8 mouse cellular contexts compared by ENCODE assay signal in genomic region chr3:79842165-79842564, GRCm38 (mm10). TPM values are rescaled to one million over a fixed set of nuclear protein-coding genes. Genes with fewer than 3 reads are reported as not detected.
DNase-seq lines count a peak whose midpoint lies in the region; ATAC-seq and TF ChIP-seq lines count a peak whose summit lies in the region.

No protein-coding gene starts in this region.

- TF ChIP-seq EP300 in stomach, postnatal 0 days (optimal IDR thresholded peaks at IDR 0.05): no peak

- H3K9ac ChIP-seq in embryonic facial prominence, embryonic 12.5 days: peak overlapping the region; percentile 44; the same call in 1 of the 2 replicates
- peak overlapping the region; percentile 63; the same call in 1 of the 2 replicates for H3K9ac ChIP-seq in limb, embryonic 12.5 days (replicated peaks)
- peak overlapping the region; percentile 41; the same call in 1 of the 2 replicates for H3K9ac ChIP-seq in midbrain, embryonic 12.5 days (replicated peaks)
- H3K9ac ChIP-seq in stomach, postnatal 0 days (ENCODE audit: low read length): peak overlapping the region; percentile 58; the same call in 1 of the 2 replicates

- H3K9me3 ChIP-seq in G1E (replicated peaks): no peaks in the 10 kb centered on the region
- no peaks in the 10 kb centered on the region for H3K9me3 ChIP-seq in embryonic facial prominence, embryonic 12.5 days
- no peaks in the 10 kb centered on the region for H3K9me3 ChIP-seq in hindbrain, embryonic 10.5 days
- no peaks in the 10 kb centered on the region for H3K9me3 ChIP-seq in limb, embryonic 12.5 days
- H3K9me3 ChIP-seq in midbrain, embryonic 12.5 days: no peaks in the 10 kb centered on the region
- H3K9me3 ChIP-seq in stomach, postnatal 0 days (ENCODE audit: control insufficient read depth, low read length): no peaks in the 10 kb centered on the region

- no peaks in the 10 kb centered on the region for H3K27me3 ChIP-seq in G1E (ENCODE audit: insufficient read depth, low read length)
- H3K27me3 ChIP-seq in embryonic facial prominence, embryonic 12.5 days: no peaks in the 10 kb centered on the region
- H3K27me3 ChIP-seq in hindbrain, embryonic 10.5 days (ENCODE audit: insufficient read depth, poor library complexity, severe bottlenecking): no peaks in the 10 kb centered on the region
- no peaks in the 10 kb centered on the region for H3K27me3 ChIP-seq in limb, embryonic 12.5 days
- H3K27me3 ChIP-seq in midbrain, embryonic 12.5 days: no peaks in the 10 kb centered on the region
- no peaks in the 10 kb centered on the region for H3K27me3 ChIP-seq in stomach, postnatal 0 days (ENCODE audit: control insufficient read depth, insufficient read depth, low read length)

- peak; percentile 45 for ATAC-seq in G1E (ENCODE audit: extremely low read depth, insufficient number of reproducible peaks, low FRiP score, poor library complexity, severe bottlenecking)
- ATAC-seq in embryonic facial prominence, embryonic 12.5 days (ENCODE audit: insufficient number of reproducible peaks, insufficient read depth, low FRiP score, low TSS enrichment): peak; percentile 39; the same call in 1 of the 2 replicates
- ATAC-seq in limb, embryonic 12.5 days (ENCODE audit: insufficient number of reproducible peaks, insufficient read depth, low FRiP score, low TSS enrichment, low read depth): peak; percentile 58; the same call in 1 of the 2 replicates
- peak; percentile 67 for ATAC-seq in midbrain, embryonic 12.5 days (ENCODE audit: low FRiP score, low read depth)
- ATAC-seq in stomach, postnatal 0 days (ENCODE audit: low FRiP score, low TSS enrichment): peak; percentile 84

- H3K4me1 ChIP-seq in G1E (ENCODE audit: insufficient read depth, low read depth, low read length): peaks cover 53% of the 10 kb centered on the region
- H3K4me1 ChIP-seq in embryonic facial prominence, embryonic 12.5 days: no peaks in the 10 kb centered on the region; the same call in 1 of the 2 replicates
- peaks cover 2% of the 10 kb centered on the region; the same call in 1 of the 2 replicates for H3K4me1 ChIP-seq in hindbrain, embryonic 10.5 days (replicated peaks)
- H3K4me1 ChIP-seq in limb, embryonic 12.5 days (replicated peaks): 0 out of 2 replicates have a peak, but pooled peaks cover 3% of the 10 kb centered on the region
- no peaks in the 10 kb centered on the region for H3K4me1 ChIP-seq in midbrain, embryonic 12.5 days
- H3K4me1 ChIP-seq in stomach, postnatal 0 days (replicated peaks; ENCODE audit: control insufficient read depth, insufficient read depth): no peaks in the 10 kb centered on the region

- peak overlapping the region; percentile 78 for H3K4me3 ChIP-seq in G1E (ENCODE audit: low read depth, low read length)
- H3K4me3 ChIP-seq in embryonic facial prominence, embryonic 12.5 days: peak overlapping the region; percentile 46
- H3K4me3 ChIP-seq in hindbrain, embryonic 10.5 days: peak overlapping the region; percentile 63
- H3K4me3 ChIP-seq in limb, embryonic 12.5 days (replicated peaks): peak overlapping the region; percentile 49
- H3K4me3 ChIP-seq in midbrain, embryonic 12.5 days: peak overlapping the region; percentile 46
- peak overlapping the region; percentile 54 for H3K4me3 ChIP-seq in stomach, postnatal 0 days (ENCODE audit: low read depth, low read length)

- peaks cover 18% of the 10 kb centered on the region for H3K36me3 ChIP-seq in G1E (replicated peaks)
- H3K36me3 ChIP-seq in embryonic facial prominence, embryonic 12.5 days: no peaks in the 10 kb centered on the region
- no peaks in the 10 kb centered on the region for H3K36me3 ChIP-seq in hindbrain, embryonic 10.5 days
- H3K36me3 ChIP-seq in limb, embryonic 12.5 days: no peaks in the 10 kb centered on the region
- H3K36me3 ChIP-seq in midbrain, embryonic 12.5 days: no peaks in the 10 kb centered on the region
- H3K36me3 ChIP-seq in stomach, postnatal 0 days (ENCODE audit: control insufficient read depth, insufficient read depth, low read length): no peaks in the 10 kb centered on the region

- WGBS in embryonic facial prominence, embryonic 12.5 days: 13% methylated on average over 12 of the region's 12 CpGs
- 10% methylated on average over 12 of the region's 12 CpGs for WGBS in hindbrain, embryonic 10.5 days
- WGBS in limb, embryonic 12.5 days: 9% methylated on average over 12 of the region's 12 CpGs
- WGBS in midbrain, embryonic 12.5 days: 12% methylated on average over 12 of the region's 12 CpGs
- WGBS in stomach, postnatal 0 days: 4% methylated on average over 12 of the region's 12 CpGs

- H3K27ac ChIP-seq in embryonic facial prominence, embryonic 12.5 days: no peak overlapping the region
- H3K27ac ChIP-seq in hindbrain, embryonic 10.5 days: peak overlapping the region; percentile 84
- H3K27ac ChIP-seq in limb, embryonic 12.5 days: peak overlapping the region; percentile 17; the same call in 1 of the 2 replicates
- no peak overlapping the region for H3K27ac ChIP-seq in midbrain, embryonic 12.5 days (replicated peaks)
- peak overlapping the region; percentile 77; the same call in 1 of the 2 replicates for H3K27ac ChIP-seq in stomach, postnatal 0 days (replicated peaks)

- TF ChIP-seq CTCF in G1E (IDR thresholded peaks at IDR 0.05; ENCODE audit: low read depth, low read length): no peak
- TF ChIP-seq CTCF in stomach, postnatal 0 days (IDR thresholded peaks at IDR 0.05; ENCODE audit: low read depth): no peak

- peak overlapping the region; percentile 53 for H3K4me2 ChIP-seq in embryonic facial prominence, embryonic 12.5 days (replicated peaks)
- H3K4me2 ChIP-seq in limb, embryonic 12.5 days: peak overlapping the region; percentile 54
- peak overlapping the region; percentile 67 for H3K4me2 ChIP-seq in midbrain, embryonic 12.5 days (replicated peaks)
- peak overlapping the region; percentile 77 for H3K4me2 ChIP-seq in stomach, postnatal 0 days (replicated peaks; ENCODE audit: low read depth)

- DNase-seq in A20 (ENCODE audit: low read depth, low spot score) (peak; percentile 93), G1E (ENCODE audit: low spot score) (peak; percentile 39)
- DNase-seq in hindbrain, embryonic 10.5 days (ENCODE audit: low spot score): peak; percentile 61
- DNase-seq in stomach, postnatal 0 days (ENCODE audit: low spot score): peak; percentile 78
- no peak for DNase-seq in right cerebral cortex, postnatal 4 days

RNA-seq across cellular contexts. Expression of gene Tmem144, which starts 10.4 kb away (rescaled TPM):
- 10.5 and 12.6 TPM in 2 replicates for total RNA-seq in G1E (2014; fragmentation: Nextera tagmentation)
- total RNA-seq in G1E (2017): 34.7 and 42.9 TPM in 2 replicates
- polyA plus RNA-seq in G1E (2012): 0.21 and 0.63 TPM in 2 replicates
- polyA plus RNA-seq in embryonic facial prominence, embryonic 12.5 days (2016; fragmentation: Nextera tagmentation; extraction: Ambion mirVana): 2.5 and 3.2 TPM in 2 replicates
- polyA plus RNA-seq in hindbrain, embryonic 10.5 days (2016; fragmentation: Nextera tagmentation; extraction: Ambion mirVana): 1.9 and 3.3 TPM in 2 replicates
- 3.0 and 3.3 TPM in 2 replicates for polyA plus RNA-seq in limb, embryonic 12.5 days (2016; fragmentation: Nextera tagmentation; extraction: Ambion mirVana)
- polyA plus RNA-seq in midbrain, embryonic 12.5 days (2016; fragmentation: Nextera tagmentation; extraction: Ambion mirVana): 1.9 and 2.7 TPM in 2 replicates
- 1.7 and 2.2 TPM in 2 replicates for polyA plus RNA-seq in stomach, postnatal 0 days (2015; fragmentation: Nextera tagmentation; extraction: Ambion mirVana)

RNA-seq across cellular contexts. Expression of gene Fam198b, which starts 42.2 kb away (rescaled TPM):
- total RNA-seq in G1E (2014; fragmentation: Nextera tagmentation) (102 and 117 TPM in 2 replicates), G1E (2017) (182 and 207 TPM in 2 replicates)
- 3.2 and 3.6 TPM in 2 replicates for polyA plus RNA-seq in G1E (2012)
- 5.5 and 6.6 TPM in 2 replicates for polyA plus RNA-seq in embryonic facial prominence, embryonic 12.5 days (2016; fragmentation: Nextera tagmentation; extraction: Ambion mirVana)
- polyA plus RNA-seq in hindbrain, embryonic 10.5 days (2016; fragmentation: Nextera tagmentation; extraction: Ambion mirVana): 1.6 and 1.7 TPM in 2 replicates
- polyA plus RNA-seq in limb, embryonic 12.5 days (2016; fragmentation: Nextera tagmentation; extraction: Ambion mirVana): 5.9 and 6.5 TPM in 2 replicates
- 1.8 and 2.8 TPM in 2 replicates for polyA plus RNA-seq in midbrain, embryonic 12.5 days (2016; fragmentation: Nextera tagmentation; extraction: Ambion mirVana)
- polyA plus RNA-seq in stomach, postnatal 0 days (2015; fragmentation: Nextera tagmentation; extraction: Ambion mirVana): 7.9 and 8.6 TPM in 2 replicates

Comparison
In these comparisons a context has a peak if more than half of its experiments do, and no peak if none do; other contexts are left out.
1. H3K27ac ChIP-seq: peak in hindbrain, embryonic 10.5 days (single experiment), limb, embryonic 12.5 days (single experiment) and stomach, postnatal 0 days (single experiment); none in embryonic facial prominence, embryonic 12.5 days (single experiment) and midbrain, embryonic 12.5 days (single experiment).
2. Peak in every context shown above with its lines, with median percentiles within 50 percentile points of each other: ATAC-seq, H3K4me3 ChIP-seq, H3K4me2 ChIP-seq and H3K9ac ChIP-seq.